Mouse (Mus musculus) lung, embryonic 15.5 days (tissue): ENCODE data around the gene Shisal1. TPM values are rescaled to one million over a fixed set of nuclear protein-coding genes. Genes with fewer than 3 reads are reported as not detected.

Experiments used
- ATAC-seq: fragments of 200-750 bp; cut with Nextera tagmentation; 2 replicates; pipeline ENCODE4 v1.8.0; 2017; ENCODE audit warnings: moderate number of reproducible peaks, borderline replicate concordance; ENCODE audit not compliant: low FRiP score, low TSS enrichment; ENCODE audit errors: extremely low read depth
- H3K27ac ChIP-seq: fragments of 300-500 bp; sonication (generic); 2 replicates; pipeline ENCODE4 v1.5.1; 2015; ENCODE audit warnings: moderate library complexity, mild to moderate bottlenecking, inconsistent platforms
- H3K27me3 ChIP-seq: fragments of 300-500 bp; sonication (generic); 2 replicates; pipeline ENCODE4 v1.6.1; 2015; ENCODE audit warnings: inconsistent platforms
- H3K36me3 ChIP-seq: fragments of 300-500 bp; sonication (generic); 2 replicates; pipeline ENCODE4 v1.6.1; 2015; ENCODE audit warnings: inconsistent platforms
- H3K4me1 ChIP-seq: fragments of 300-500 bp; sonication (generic); 2 replicates; pipeline ENCODE4 v1.6.1; 2015; ENCODE audit warnings: inconsistent platforms
- H3K4me2 ChIP-seq: fragments of 300-500 bp; sonication (generic); 2 replicates; pipeline ENCODE4 v1.6.1; 2015; ENCODE audit warnings: inconsistent platforms, mild to moderate bottlenecking, moderate library complexity
- H3K4me3 ChIP-seq: fragments of 300-500 bp; sonication (generic); 2 replicates; pipeline ENCODE4 v1.5.1; 2015; ENCODE audit warnings: mild to moderate bottlenecking, inconsistent platforms
- H3K9ac ChIP-seq: fragments of 300-500 bp; sonication (generic); 2 replicates; pipeline ENCODE4 v1.6.1; 2015; ENCODE audit warnings: inconsistent platforms
- H3K9me3 ChIP-seq: fragments of 300-500 bp; sonication (generic); 2 replicates; pipeline ENCODE4 v1.6.1; 2016; ENCODE audit warnings: inconsistent platforms
- WGBS: fragments of 180-500 bp; shearing (Covaris S2); methylation state at CpG from one replicate; pipeline ENCODE4 v1.1.7; 2015; 5-methylcytosine and 5-hydroxymethylcytosine counted together
- polyA plus RNA-seq: library from polyadenylated mRNA; unstranded; fragments of >200 nt; fragmentation: Nextera tagmentation; extraction: Ambion mirVana; gene quantifications from 2 replicates; pipeline ENCODE4 v1.2.1, GENCODE M21; 2015

The Shisal1 gene
- polyA plus RNA-seq, 1 experiment from 2014 or later = 1.3 TPM

- Histone ChIP-seq H3K27ac (no peak overlapping the region), H3K4me3 (no peak overlapping the region), H3K4me1 (no peaks in the 10 kb centered on the region), H3K9me3 (no peaks in the 10 kb centered on the region), H3K9ac (no peak overlapping the region), H3K36me3 (no peaks in the 10 kb centered on the region), H3K4me2 (no peak overlapping the region), H3K27me3 (no peaks in the 10 kb centered on the region)
- no peak for ATAC-seq
- WGBS = 76% methylated on average over 8 of the region's 8 CpGs
Observed at GRCm38 (mm10) chr15:84329940-84330339, 117.0 kb downstream of the Shisal1 start.

Other genes with a start within 250 kb of the Shisal1 start
- gene Parvb, start 215.1 kb downstream of the Shisal1 start, polyA plus RNA-seq = 4.6 and 5.2 TPM in 2 replicates
- 2.9 and 5.4 TPM in 2 replicates for gene Parvg, start 123.1 kb downstream of the Shisal1 start, polyA plus RNA-seq
- gene Rtl6, start 110.7 kb upstream of the Shisal1 start, polyA plus RNA-seq = 11.0 and 11.4 TPM in 2 replicates
- 22.1 and 23.7 TPM in 2 replicates for gene Prr5, start 222.5 kb upstream of the Shisal1 start, polyA plus RNA-seq